Mouse (Mus musculus): ENCODE results near the gene Gm28042. TPM values are rescaled to one million over a fixed set of nuclear protein-coding genes. Genes with fewer than 3 reads are reported as not detected.
A peak's percentile ranks its signal among the peaks of the same experiment; 100 is the strongest.

Gene Gm28042
- polyA plus RNA-seq, 1 experiment from 2014 or later = 2.4 TPM

DNA sequence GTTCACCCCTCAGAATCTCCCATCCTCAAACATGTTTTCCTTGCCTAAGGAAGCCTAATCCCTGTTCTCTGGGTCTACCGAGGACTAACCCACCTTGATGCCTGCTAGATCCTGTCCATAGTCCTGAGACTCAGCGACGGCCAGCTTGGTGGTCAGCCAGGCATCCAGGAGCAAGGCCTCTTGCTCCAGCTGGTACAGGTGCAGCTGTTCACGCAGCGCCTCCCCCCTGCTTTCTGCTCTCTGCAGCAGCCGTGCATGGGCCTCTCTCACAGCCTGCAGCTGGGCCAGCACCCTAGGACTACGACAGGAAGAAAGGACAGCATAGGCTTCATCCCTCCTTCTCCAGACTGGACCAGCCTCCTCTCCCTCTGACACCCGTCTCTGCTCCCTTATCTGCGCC lies 20.9 kb downstream of the Gm28042 start:
- no peak overlapping the region for H3K4me2 ChIP-seq (ENCODE audit: low read depth, low read length)
- no peak overlapping the region for H3K27ac ChIP-seq (ENCODE audit: low read length)
- no peak overlapping the region for H3K4me3 ChIP-seq (replicated peaks; ENCODE audit: low read length)
- H3K9ac ChIP-seq (ENCODE audit: low read length) = no peak overlapping the region
- H3K4me1 ChIP-seq (ENCODE audit: control insufficient read depth, insufficient read depth, low read length) = peaks cover 16% of the 10 kb centered on the region; the same call in 1 of the 2 replicates
- 79% methylated on average over 9 of the region's 9 CpGs for WGBS
- H3K27me3 ChIP-seq (ENCODE audit: control insufficient read depth, insufficient read depth, low read length) = no peaks in the 10 kb centered on the region
- no peaks in the 10 kb centered on the region for H3K9me3 ChIP-seq (replicated peaks; ENCODE audit: control insufficient read depth, low read length)
- ATAC-seq (ENCODE audit: insufficient read depth, low FRiP score) = no peak
- H3K36me3 ChIP-seq (ENCODE audit: control insufficient read depth, insufficient read depth, low read length) = no peaks in the 10 kb centered on the region

DNA sequence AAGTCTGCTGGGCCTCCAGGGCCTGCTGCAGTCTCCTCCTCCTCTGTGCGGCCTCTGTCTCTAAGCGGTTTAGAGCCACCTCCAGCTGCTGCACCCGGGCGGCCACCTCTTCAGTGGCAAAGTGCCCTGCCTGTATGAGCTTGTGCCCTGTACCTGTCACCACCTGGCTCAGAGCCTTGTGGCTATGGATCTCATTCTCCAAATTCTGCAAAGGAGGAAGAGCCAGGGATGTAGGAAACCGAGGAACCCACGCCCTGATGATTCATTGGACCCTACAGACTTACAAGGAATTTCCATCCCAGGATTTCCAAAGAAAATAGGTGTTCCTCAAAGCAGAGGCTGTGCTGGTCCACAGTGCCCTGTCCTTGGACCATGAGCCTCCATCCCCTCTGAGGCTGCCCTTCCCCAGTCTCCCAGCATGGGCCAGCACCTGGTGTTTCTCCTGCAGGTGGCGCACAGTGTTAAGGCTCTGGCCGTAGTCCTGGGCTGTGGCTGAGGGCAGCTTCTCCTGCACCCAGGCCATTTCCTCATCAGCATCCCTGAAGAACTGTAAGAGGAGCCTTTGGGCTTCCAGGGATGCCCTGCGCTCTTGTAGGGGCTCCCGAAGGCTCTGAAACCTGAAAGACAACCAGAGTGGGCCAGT lies 22.5 kb downstream of the Gm28042 start:
- H3K4me1 ChIP-seq (ENCODE audit: control insufficient read depth, insufficient read depth, low read length) = peaks cover 7% of the 10 kb centered on the region; the same call in 1 of the 2 replicates
- no peak overlapping the region for H3K27ac ChIP-seq (ENCODE audit: low read length)
- no peak overlapping the region for H3K4me3 ChIP-seq (replicated peaks; ENCODE audit: low read length)
- H3K9me3 ChIP-seq (replicated peaks; ENCODE audit: control insufficient read depth, low read length) = no peaks in the 10 kb centered on the region
- no peak overlapping the region for H3K9ac ChIP-seq (ENCODE audit: low read length)
- WGBS = 59% methylated on average over 10 of the region's 10 CpGs
- ATAC-seq (ENCODE audit: insufficient read depth, low FRiP score) = 0 out of 2 replicates have a peak, but pooled peaks have one; percentile 37
- H3K36me3 ChIP-seq (ENCODE audit: control insufficient read depth, insufficient read depth, low read length) = no peaks in the 10 kb centered on the region
- no peaks in the 10 kb centered on the region for H3K27me3 ChIP-seq (ENCODE audit: control insufficient read depth, insufficient read depth, low read length)
- H3K4me2 ChIP-seq (ENCODE audit: low read depth, low read length) = no peak overlapping the region

DNA sequence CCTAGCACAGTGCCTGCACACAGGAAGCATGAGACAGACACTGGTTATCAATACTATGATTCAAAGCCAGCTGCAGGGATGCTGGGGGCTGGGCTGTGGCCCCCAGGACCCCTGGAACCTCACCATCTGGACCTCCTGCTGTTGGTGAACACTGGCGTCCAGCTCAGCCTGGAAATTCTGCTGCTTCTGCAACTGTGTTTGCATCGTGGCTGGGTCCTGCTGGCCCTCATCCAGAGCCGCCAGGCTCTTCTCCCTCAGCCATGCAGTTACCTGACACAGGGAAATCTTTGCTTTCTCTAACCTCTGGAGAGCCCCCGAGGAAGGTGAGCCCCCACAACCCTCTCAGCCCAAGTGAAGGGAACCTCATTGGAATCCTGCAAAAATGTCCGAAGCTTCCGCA lies 24.1 kb downstream of the Gm28042 start:
- Histone ChIP-seq H3K4me2 (ENCODE audit: low read depth, low read length) (no peak overlapping the region), H3K9ac (ENCODE audit: low read length) (no peak overlapping the region), H3K9me3 (replicated peaks; ENCODE audit: control insufficient read depth, low read length) (no peaks in the 10 kb centered on the region), H3K36me3 (ENCODE audit: control insufficient read depth, insufficient read depth, low read length) (no peaks in the 10 kb centered on the region), H3K27me3 (ENCODE audit: control insufficient read depth, insufficient read depth, low read length) (no peaks in the 10 kb centered on the region), H3K4me1 (ENCODE audit: control insufficient read depth, insufficient read depth, low read length) (peaks cover 7% of the 10 kb centered on the region; the same call in 1 of the 2 replicates), H3K4me3 (replicated peaks; ENCODE audit: low read length) (no peak overlapping the region), H3K27ac (ENCODE audit: low read length) (no peak overlapping the region)
- 53% methylated on average over 6 of the region's 6 CpGs for WGBS
- no peak for ATAC-seq (ENCODE audit: insufficient read depth, low FRiP score)

DNA sequence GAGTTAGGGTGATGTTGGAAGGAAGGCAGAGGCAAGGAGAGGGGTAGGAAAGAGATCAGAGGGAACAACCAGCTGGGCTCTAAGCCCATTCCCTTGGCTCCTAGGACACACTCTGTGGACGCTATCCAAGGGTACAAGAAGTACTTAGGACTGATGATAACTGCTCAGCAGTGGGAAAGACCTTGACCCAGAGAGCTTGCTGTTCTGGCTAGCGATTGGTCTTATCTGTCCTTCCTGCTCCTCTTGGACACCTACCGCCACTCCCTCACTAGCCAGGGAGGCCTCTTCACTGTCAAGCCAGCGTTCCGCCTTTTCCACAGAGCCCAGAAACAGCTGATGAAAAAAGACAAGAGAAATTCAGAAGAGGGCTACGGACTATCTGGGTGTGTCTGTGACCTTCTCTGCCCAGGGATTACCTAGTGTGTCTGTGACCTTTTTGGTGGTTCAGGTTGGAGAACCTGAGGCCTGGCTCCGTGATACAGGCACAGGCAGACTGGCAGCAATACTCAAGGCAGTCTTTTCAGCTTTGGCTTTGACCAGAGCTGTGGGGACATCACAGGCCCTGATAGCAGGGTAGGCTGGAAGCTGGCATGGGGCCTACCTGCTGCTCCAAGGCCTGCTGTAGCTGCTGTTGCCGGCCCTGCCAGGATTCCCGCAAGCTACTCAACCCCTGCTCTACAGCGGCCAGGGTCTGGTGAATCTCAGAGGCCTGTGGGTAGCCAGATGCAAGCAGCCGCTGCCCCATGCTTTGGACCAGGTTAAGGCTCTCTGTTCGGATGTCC lies 27.7 kb downstream of the Gm28042 start:
- Histone ChIP-seq H3K4me1 (ENCODE audit: control insufficient read depth, insufficient read depth, low read length) (0 out of 2 replicates have a peak, but pooled peaks cover 2% of the 10 kb centered on the region), H3K27me3 (ENCODE audit: control insufficient read depth, insufficient read depth, low read length) (no peaks in the 10 kb centered on the region), H3K9me3 (replicated peaks; ENCODE audit: control insufficient read depth, low read length) (no peaks in the 10 kb centered on the region), H3K27ac (ENCODE audit: low read length) (no peak overlapping the region), H3K4me3 (replicated peaks; ENCODE audit: low read length) (no peak overlapping the region), H3K4me2 (ENCODE audit: low read depth, low read length) (no peak overlapping the region), H3K36me3 (ENCODE audit: control insufficient read depth, insufficient read depth, low read length) (no peaks in the 10 kb centered on the region), H3K9ac (ENCODE audit: low read length) (no peak overlapping the region)
- no peak for ATAC-seq (ENCODE audit: insufficient read depth, low FRiP score)
- WGBS = 85% methylated on average over 12 of the region's 12 CpGs

DNA sequence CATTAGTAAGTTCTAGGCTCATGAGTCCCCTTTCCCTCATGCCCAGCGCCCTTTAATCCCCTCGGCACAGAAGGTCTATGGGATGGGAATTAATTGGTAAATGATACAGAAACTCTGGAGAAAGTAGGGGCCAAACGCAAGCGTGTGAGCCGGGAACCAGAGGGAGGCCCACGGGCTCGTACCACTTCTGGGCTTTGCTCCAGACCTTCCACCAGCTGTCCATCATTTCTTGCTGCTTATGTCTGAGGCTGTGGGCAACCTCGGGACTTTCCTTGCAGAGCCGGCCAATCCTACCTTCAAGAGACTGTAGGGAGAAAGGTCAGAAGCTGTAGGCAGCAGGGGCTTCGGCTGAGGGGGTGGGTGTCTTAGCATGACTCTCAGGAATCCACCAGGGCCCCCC lies 28.6 kb downstream of the Gm28042 start:
- ATAC-seq (ENCODE audit: insufficient read depth, low FRiP score) = no peak
- Histone ChIP-seq H3K4me2 (ENCODE audit: low read depth, low read length) (no peak overlapping the region), H3K27me3 (ENCODE audit: control insufficient read depth, insufficient read depth, low read length) (no peaks in the 10 kb centered on the region), H3K9ac (ENCODE audit: low read length) (no peak overlapping the region), H3K27ac (ENCODE audit: low read length) (no peak overlapping the region), H3K4me1 (ENCODE audit: control insufficient read depth, insufficient read depth, low read length) (0 out of 2 replicates have a peak, but pooled peaks cover 2% of the 10 kb centered on the region), H3K9me3 (replicated peaks; ENCODE audit: control insufficient read depth, low read length) (no peaks in the 10 kb centered on the region), H3K4me3 (replicated peaks; ENCODE audit: low read length) (no peak overlapping the region), H3K36me3 (ENCODE audit: control insufficient read depth, insufficient read depth, low read length) (no peaks in the 10 kb centered on the region)
- 76% methylated on average over 10 of the region's 10 CpGs for WGBS

DNA sequence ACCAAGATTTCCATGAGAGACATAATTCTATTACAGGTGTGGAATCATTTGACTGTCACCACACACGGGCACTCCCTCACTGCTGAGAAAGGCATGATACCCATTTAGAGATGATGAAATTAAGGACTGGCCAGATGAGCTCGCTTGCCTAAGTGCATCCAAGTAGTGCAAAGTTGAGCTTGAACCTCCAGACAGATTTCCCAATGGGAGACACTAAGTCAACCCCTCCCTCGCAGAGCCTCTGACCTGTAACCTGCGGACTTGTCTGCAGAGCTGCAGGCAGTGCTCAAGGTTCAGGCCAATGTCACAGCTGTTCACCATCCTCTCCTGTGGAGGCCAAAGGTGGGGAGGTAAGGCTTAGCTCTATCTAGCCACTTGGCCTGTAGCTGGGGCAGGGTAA lies 31.5 kb downstream of the Gm28042 start:
- ATAC-seq (ENCODE audit: insufficient read depth, low FRiP score) = no peak
- no peak overlapping the region for H3K9ac ChIP-seq (ENCODE audit: low read length)
- 81% methylated on average over 4 of the region's 4 CpGs for WGBS

DNA sequence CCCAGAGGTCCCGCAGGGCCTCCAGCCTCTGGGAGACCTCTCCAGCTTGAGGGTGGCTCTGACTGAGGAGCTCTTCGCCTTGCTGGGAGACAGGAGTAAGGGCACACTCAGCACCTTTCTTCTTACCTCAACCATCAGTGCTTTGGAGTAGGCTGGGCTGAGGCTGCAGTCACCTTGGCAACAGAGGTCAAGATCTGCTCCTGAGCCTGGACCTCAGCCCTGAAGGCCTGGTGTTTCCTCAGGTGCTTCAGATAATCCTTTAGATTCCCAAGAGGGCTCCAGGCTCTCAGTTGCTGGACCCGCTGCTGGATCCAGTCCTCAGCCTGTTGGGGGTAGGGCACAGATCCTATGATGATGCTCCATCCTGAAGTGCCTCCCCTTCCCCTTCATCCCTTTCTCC lies 32.2 kb downstream of the Gm28042 start:
- no peaks in the 10 kb centered on the region for H3K27me3 ChIP-seq (ENCODE audit: control insufficient read depth, insufficient read depth, low read length)
- ATAC-seq (ENCODE audit: insufficient read depth, low FRiP score) = no peak
- 91% methylated on average over 3 of the region's 3 CpGs for WGBS
- H3K27ac ChIP-seq (ENCODE audit: low read length) = no peak overlapping the region
- H3K9me3 ChIP-seq (replicated peaks; ENCODE audit: control insufficient read depth, low read length) = no peaks in the 10 kb centered on the region
- H3K4me2 ChIP-seq (ENCODE audit: low read depth, low read length) = no peak overlapping the region
- H3K36me3 ChIP-seq (ENCODE audit: control insufficient read depth, insufficient read depth, low read length) = no peaks in the 10 kb centered on the region
- no peak overlapping the region for H3K4me3 ChIP-seq (replicated peaks; ENCODE audit: low read length)
- H3K9ac ChIP-seq (ENCODE audit: low read length) = no peak overlapping the region
- H3K4me1 ChIP-seq (ENCODE audit: control insufficient read depth, insufficient read depth, low read length) = no peaks in the 10 kb centered on the region

More for the DNA sequence above, 31.5 kb downstream of the Gm28042 start:
- no peaks in the 10 kb centered on the region for H3K4me1 ChIP-seq (ENCODE audit: control insufficient read depth, insufficient read depth, low read length)
- no peak overlapping the region for H3K4me3 ChIP-seq (replicated peaks; ENCODE audit: low read length)
- H3K9me3 ChIP-seq (replicated peaks; ENCODE audit: control insufficient read depth, low read length) = no peaks in the 10 kb centered on the region
- no peaks in the 10 kb centered on the region for H3K36me3 ChIP-seq (ENCODE audit: control insufficient read depth, insufficient read depth, low read length)
- H3K27me3 ChIP-seq (ENCODE audit: control insufficient read depth, insufficient read depth, low read length) = no peaks in the 10 kb centered on the region
- no peak overlapping the region for H3K4me2 ChIP-seq (ENCODE audit: low read depth, low read length)
- no peak overlapping the region for H3K27ac ChIP-seq (ENCODE audit: low read length)

- no peak overlapping the region for H3K4me2 ChIP-seq (ENCODE audit: low read depth, low read length)
- no peaks in the 10 kb centered on the region for H3K36me3 ChIP-seq (ENCODE audit: control insufficient read depth, insufficient read depth, low read length)
- H3K4me1 ChIP-seq (ENCODE audit: control insufficient read depth, insufficient read depth, low read length) = no peaks in the 10 kb centered on the region
- H3K9ac ChIP-seq (ENCODE audit: low read length) = no peak overlapping the region
- ATAC-seq (ENCODE audit: insufficient read depth, low FRiP score) = no peak; the same call in 1 of the 2 replicates
- H3K27ac ChIP-seq (ENCODE audit: low read length) = peak overlapping the region; percentile 58; the same call in 1 of the 2 replicates
- 53% methylated on average over 6 of the region's 6 CpGs for WGBS
- no peaks in the 10 kb centered on the region for H3K27me3 ChIP-seq (ENCODE audit: control insufficient read depth, insufficient read depth, low read length)
- H3K9me3 ChIP-seq (replicated peaks; ENCODE audit: control insufficient read depth, low read length) = no peaks in the 10 kb centered on the region
- H3K4me3 ChIP-seq (replicated peaks; ENCODE audit: low read length) = no peak overlapping the region
These were observed 32.9 kb downstream of the Gm28042 start for GRCm38 (mm10) chr2:120060190-120060589.

GRCm38 (mm10) chr2:120060651-120061050 lies 33.4 kb downstream of the Gm28042 start:
- peak overlapping the region; percentile 58; the same call in 1 of the 2 replicates for H3K27ac ChIP-seq (ENCODE audit: low read length)
- H3K36me3 ChIP-seq (ENCODE audit: control insufficient read depth, insufficient read depth, low read length) = no peaks in the 10 kb centered on the region
- H3K9ac ChIP-seq (ENCODE audit: low read length) = no peak overlapping the region
- H3K27me3 ChIP-seq (ENCODE audit: control insufficient read depth, insufficient read depth, low read length) = no peaks in the 10 kb centered on the region
- no peak overlapping the region for H3K4me3 ChIP-seq (replicated peaks; ENCODE audit: low read length)
- H3K4me1 ChIP-seq (ENCODE audit: control insufficient read depth, insufficient read depth, low read length) = no peaks in the 10 kb centered on the region
- no peaks in the 10 kb centered on the region for H3K9me3 ChIP-seq (replicated peaks; ENCODE audit: control insufficient read depth, low read length)
- no peak overlapping the region for H3K4me2 ChIP-seq (ENCODE audit: low read depth, low read length)
- WGBS = 72% methylated on average over 9 of the region's 9 CpGs
- ATAC-seq (ENCODE audit: insufficient read depth, low FRiP score) = no peak
